ENCODE assay signal across 21 mouse cellular contexts in the genomic region with DNA sequence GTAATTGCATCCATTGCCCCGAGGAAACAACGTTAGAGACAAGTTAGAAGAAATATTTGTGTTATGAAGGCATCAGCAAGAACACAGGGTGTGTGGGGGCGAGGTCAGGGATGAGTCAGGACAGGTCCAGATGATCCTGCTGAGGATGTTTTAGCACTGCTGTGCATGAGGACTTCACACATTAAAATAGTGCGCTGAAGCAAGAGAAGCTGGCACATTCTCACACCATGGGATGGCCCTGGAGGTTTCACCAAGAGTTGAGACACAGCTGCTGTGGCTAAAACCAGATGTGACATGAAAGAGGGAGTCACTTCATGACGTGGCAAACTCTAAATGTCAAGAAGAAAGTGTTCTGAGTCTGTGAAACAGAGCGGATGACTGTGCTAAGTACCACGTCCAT. TPM values are rescaled to one million over a fixed set of nuclear protein-coding genes. Genes with fewer than 3 reads are reported as not detected.
DNase-seq lines count a peak whose midpoint lies in the region; ATAC-seq and TF ChIP-seq lines count a peak whose summit lies in the region.
"Had no signal": no experiment of that assay in that cellular context is flagged by ENCODE, and none has a peak within 500 bp of the region (broad histone marks: within the 10 kb centered on the region; RNA-seq: fewer than 3 reads in every experiment).

No protein-coding gene starts in this region.

- H3K36me3 ChIP-seq in megakaryocyte, embryonic 14.5 days (replicated peaks; ENCODE audit: low read length): no peaks in the 10 kb centered on the region
- no peaks in the 10 kb centered on the region for H3K36me3 ChIP-seq in forebrain, embryonic 10.5 days (replicated peaks)
- H3K36me3 ChIP-seq: embryonic facial prominence, embryonic 13.5 days; forebrain, embryonic 15.5 days; G1E; hindbrain, embryonic 13.5 days had no signal

- peaks cover 59% of the 10 kb centered on the region for H3K4me1 ChIP-seq in megakaryocyte, embryonic 14.5 days
- no peaks in the 10 kb centered on the region for H3K4me1 ChIP-seq in forebrain, embryonic 10.5 days

- 83% methylated on average over 7 of the region's 7 CpGs for WGBS in forebrain, embryonic 10.5 days

- H3K27ac ChIP-seq in forebrain, embryonic 10.5 days: no peak overlapping the region
- H3K27ac ChIP-seq: embryonic facial prominence, embryonic 13.5 days; forebrain, embryonic 15.5 days; hindbrain, embryonic 13.5 days; hindbrain, postnatal 0 days had no signal

- in situ Hi-C loops in Patski (cut with MboI; ENCODE audit: low pct_unique_long_range_greater_than_20kb): no loop called here

- peak overlapping the region; percentile 62 for H3K4me3 ChIP-seq in megakaryocyte, embryonic 14.5 days (replicated peaks)
- no peak overlapping the region for H3K4me3 ChIP-seq in forebrain, embryonic 10.5 days
- H3K4me3 ChIP-seq: embryonic facial prominence, embryonic 13.5 days; forebrain, embryonic 15.5 days; hindbrain, embryonic 13.5 days had no signal

- POLR2A ChIA-PET in Patski (lab: Charles Lee): no interaction called here

- ATAC-seq in megakaryocyte, adult 5-6 weeks (ENCODE audit: poor library complexity, severe bottlenecking): no peak
- ATAC-seq in Patski: peak; percentile 55
- ATAC-seq in megakaryocyte-erythroid progenitor cell, adult 5-6 weeks (replicated peaks; ENCODE audit: low FRiP score, low TSS enrichment, poor library complexity, severe bottlenecking): no peak
- ATAC-seq: forebrain, embryonic 15.5 days; hindbrain, postnatal 0 days had no signal

- DNase-seq in adrenal gland, adult 2 months: peak; percentile 28
- DNase-seq in adrenal gland, adult (ENCODE audit: inconsistent age in 2 of 2, low spot score in 1 of 2): no peak
- no peak for DNase-seq in Patski (ENCODE audit: low read depth, low spot score)
- DNase-seq in spleen, postnatal 14 days (ENCODE audit: low spot score in 2 of 2): no peak
- DNase-seq in forebrain, embryonic 10.5 days (ENCODE audit: extremely low spot score, low spot score): no peak
- DNase-seq: adrenal gland, postnatal 10 days; cerebellum, adult 11 months; cerebellum, adult 8-10 months; cerebellum, postnatal 25 days; gastrocnemius, postnatal 10 days; heart, postnatal 10 days; kidney, adult 11 months had no signal

- no peak for TF ChIP-seq CTCF in Patski (IDR thresholded peaks at IDR 0.05)

- peaks cover 6% of the 10 kb centered on the region; the same call in 1 of the 2 replicates for H3K9me3 ChIP-seq in megakaryocyte, embryonic 14.5 days
- H3K9me3 ChIP-seq in forebrain, embryonic 10.5 days: no peaks in the 10 kb centered on the region
- H3K9me3 ChIP-seq: embryonic facial prominence, embryonic 13.5 days; forebrain, embryonic 15.5 days; G1E; hindbrain, embryonic 13.5 days had no signal

- H3K27me3 ChIP-seq in megakaryocyte, embryonic 14.5 days (replicated peaks): no peaks in the 10 kb centered on the region
- no peaks in the 10 kb centered on the region for H3K27me3 ChIP-seq in Patski
- no peaks in the 10 kb centered on the region for H3K27me3 ChIP-seq in forebrain, embryonic 10.5 days (ENCODE audit: poor library complexity, severe bottlenecking)
- H3K27me3 ChIP-seq: embryonic facial prominence, embryonic 13.5 days; forebrain, embryonic 15.5 days; hindbrain, embryonic 13.5 days had no signal

- CTCF ChIA-PET in Patski (lab: Charles Lee): interaction anchor here (1.0 to 1.9 kb wide), 2 partner anchors 16 to 190 kb away, joined by 3 to 6 read pairs; no protein-coding TSS in a partner anchor

RNA-seq across cellular contexts. Expression of a gene that starts 38.9 kb away (rescaled TPM):
- 1 to 10 TPM in 1 of 2 experiments, under 1 TPM in 1; 0.52 to 1.1 TPM for total RNA-seq in adrenal gland, adult 2 months (2021)
- polyA plus RNA-seq in adrenal gland, adult 2 months (2012; rRNA removed): 0.11 and 0.20 TPM in 2 replicates
- 2.4 TPM in 1 of 2 replicates, not detected in the other for polyA plus RNA-seq in megakaryocyte, embryonic 14.5 days (2012; ENCODE audit: insufficient read depth, low replicate concordance)
- not detected in 2 replicates for total RNA-seq in megakaryocyte, adult 5-6 weeks (2015)
- 0.44 TPM in 1 of 2 replicates, not detected in the other for total RNA-seq in megakaryocyte, adult 5-6 weeks (2017)
- 0.21 TPM for polyA plus RNA-seq in Patski (2021)
- 1.9 and 3.5 TPM in 2 replicates for polyA plus RNA-seq in forebrain, embryonic 10.5 days (2016; fragmentation: Nextera tagmentation; extraction: Ambion mirVana)
- total RNA-seq in megakaryocyte-erythroid progenitor cell, adult 5-6 weeks (2014; fragmentation: Nextera tagmentation): not detected in 2 replicates
- total RNA-seq in megakaryocyte-erythroid progenitor cell, adult 5-6 weeks (2017): not detected in 2 replicates
- total RNA-seq: hematopoietic stem cell, adult 5-6 weeks had no signal
- polyA plus RNA-seq: G1E had no signal
